Mouse (Mus musculus) heart, postnatal 25 days (tissue): Measurements from ENCODE around the gene Iqsec1. TPM values are rescaled to one million over a fixed set of nuclear protein-coding genes. Genes with fewer than 3 reads are reported as not detected.

Experiments
- DNase-seq: peaks from one replicate; pipeline ENCODE4 v3.0.0; 2022; ENCODE audit warnings: low spot score
- intact Hi-C: fragments of 180-260 bp; cut with DNase I; formaldehyde crosslinking; loops from one replicate; pipeline ENCODE4 v1.15.1; 2025
- total RNA-seq, 2 experiments: library from RNA; stranded (reverse); gene quantifications; 2 replicates each; pipeline ENCODE4 v1.2.3; 2021

Iqsec1 gene
- total RNA-seq, result 100 to 1,000 TPM; 125 to 137 TPM

DNA sequence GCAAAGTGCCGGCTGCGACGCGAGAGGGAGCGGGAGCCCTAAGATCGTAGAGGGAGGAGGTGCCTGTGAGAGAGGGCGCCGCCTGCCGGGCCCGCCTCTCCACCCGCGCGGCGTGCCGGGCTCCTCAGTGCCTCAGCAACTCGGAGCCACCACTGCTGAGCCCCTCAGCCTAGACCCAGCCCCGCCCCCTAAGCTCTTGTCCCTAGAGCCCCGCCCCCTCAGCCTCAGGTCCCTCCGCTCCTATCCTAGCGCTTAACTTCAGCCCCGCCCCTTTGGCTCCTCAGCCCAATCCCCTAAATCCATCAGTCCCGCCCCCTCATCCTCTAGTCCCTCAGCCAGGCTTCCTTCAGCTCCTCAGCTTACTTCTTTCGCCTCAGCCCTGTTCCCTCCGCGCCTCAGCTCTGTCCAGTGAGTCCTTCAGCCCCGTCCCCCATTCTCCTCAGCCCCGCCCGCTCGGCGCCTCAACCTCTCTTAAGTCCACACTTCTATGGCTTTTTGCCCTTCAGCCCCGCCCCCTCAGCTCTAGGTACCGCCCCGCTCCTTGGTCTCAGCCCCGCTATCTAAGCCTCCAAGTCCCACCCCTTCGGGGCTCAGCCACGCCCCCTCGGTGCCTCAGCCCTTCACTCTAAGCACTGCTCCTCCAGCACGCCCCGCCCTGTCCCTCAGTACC is at the start of gene Iqsec1:
Gene Iqsec1 (minus strand): TSS at position 38 of the 670 bp plus-strand sequence.
- intact Hi-C loops, result loop anchor here (5.0 kb wide), 1 partner anchor 166 kb away; no protein-coding TSS in a partner anchor

GRCm38 (mm10) chr6:91028256-91028655 is 39.8 kb upstream of the Iqsec1 start:
- DNase-seq, result no peak

More for the DNA sequence above, at the start of gene Iqsec1:
- DNase-seq, result peak; percentile 36

DNA sequence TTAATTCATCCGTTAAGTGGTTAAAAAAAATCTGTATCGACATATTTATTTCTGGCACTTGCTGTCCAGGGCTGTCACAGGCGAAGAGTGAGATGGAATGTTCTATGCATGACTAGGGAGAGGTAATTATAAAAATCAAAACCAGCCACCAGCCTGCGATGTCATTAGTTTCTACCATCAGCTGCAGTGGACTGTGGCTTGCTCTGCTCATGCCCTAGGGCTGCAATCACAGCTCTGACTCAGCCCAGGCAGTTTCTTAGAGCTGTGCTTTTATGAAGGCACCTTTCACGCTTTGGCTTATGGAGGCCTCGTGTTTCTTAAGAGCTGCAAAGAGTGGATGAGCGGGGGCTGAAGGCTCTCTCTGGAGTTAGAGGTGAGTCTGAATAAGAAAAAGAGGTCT is 32.3 kb upstream of the Iqsec1 start:
- intact Hi-C loops, result no loop called here

More at GRCm38 (mm10) chr6:91028256-91028655, 39.8 kb upstream of the Iqsec1 start:
- intact Hi-C loops, result no loop called here

DNA sequence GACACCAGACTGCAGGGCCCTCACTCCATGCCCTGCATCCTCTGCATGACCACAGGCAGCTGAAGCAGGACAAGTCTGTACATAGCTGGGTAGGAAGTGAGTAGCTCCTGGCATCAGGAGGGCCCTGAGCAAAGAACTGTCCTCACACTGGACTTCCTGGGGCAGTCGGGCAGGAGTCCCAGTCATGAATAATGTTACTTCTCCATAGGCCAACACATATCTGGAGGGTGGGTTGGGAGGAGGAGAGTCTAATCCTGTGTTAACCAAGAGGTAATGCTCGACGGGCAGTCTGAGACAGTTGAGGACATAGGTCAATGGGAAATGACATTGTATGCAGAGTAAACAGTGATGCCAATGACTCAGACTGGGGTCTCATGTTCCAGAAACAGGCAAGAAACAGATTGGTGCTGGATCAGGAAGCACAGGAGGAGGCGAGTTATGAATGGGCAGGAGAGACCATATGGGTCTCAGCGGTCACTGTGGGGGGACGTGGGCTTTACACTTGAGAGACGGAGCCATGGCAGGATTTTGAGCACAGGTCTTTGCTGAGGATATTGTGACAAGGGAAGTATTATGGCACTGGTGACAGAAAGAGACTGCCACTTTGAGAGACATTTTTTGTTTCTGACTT is 28.2 kb upstream of the Iqsec1 start:
- no peak for DNase-seq
- intact Hi-C loops, result no loop called here

More for the DNA sequence above, 32.3 kb upstream of the Iqsec1 start:
- no peak for DNase-seq

DNA sequence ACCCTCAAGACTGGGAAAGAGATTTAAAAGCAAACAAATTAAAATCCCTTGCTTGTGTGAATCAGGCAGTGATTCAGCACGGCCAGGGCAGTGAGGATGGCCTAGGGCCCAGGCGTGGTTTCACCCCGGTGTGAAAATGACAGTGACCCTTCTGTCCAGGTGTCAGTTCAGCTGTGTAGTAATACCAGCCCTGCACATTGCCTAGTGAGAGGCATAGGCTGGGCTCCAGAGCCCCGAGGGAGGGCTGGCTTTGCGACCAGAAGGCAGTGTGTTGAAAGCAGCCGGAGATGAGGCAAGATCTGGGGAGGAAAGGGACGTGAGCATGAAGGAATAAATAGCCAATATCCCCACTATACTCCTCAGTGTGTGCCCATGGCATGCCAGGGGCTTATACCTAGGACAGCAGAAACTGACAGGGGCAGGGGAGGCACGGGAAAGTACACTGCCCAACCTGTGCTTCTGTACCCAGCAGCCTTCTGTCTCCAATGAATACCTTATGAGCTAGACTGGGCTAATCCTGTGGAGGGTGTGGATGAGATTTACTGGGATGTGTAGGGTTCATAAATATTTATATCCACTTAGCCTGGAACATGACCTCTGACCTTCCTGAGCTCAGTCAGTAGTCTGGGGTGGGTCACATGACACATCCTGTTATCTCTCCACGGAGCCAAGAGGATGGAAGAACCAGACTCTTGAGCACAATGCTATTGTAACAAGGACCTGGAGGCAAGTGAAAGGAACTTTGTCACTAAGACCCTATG is 25.9 kb upstream of the Iqsec1 start:
- no peak for DNase-seq
- intact Hi-C loops, result no loop called here

- no peak for DNase-seq
- intact Hi-C loops, result no loop called here
Observed at GRCm38 (mm10) chr6:91012458-91012857, 24.0 kb upstream of the Iqsec1 start.

GRCm38 (mm10) chr6:91011568-91011967 is 23.1 kb upstream of the Iqsec1 start:
- DNase-seq, result no peak
- intact Hi-C loops, result no loop called here

DNA sequence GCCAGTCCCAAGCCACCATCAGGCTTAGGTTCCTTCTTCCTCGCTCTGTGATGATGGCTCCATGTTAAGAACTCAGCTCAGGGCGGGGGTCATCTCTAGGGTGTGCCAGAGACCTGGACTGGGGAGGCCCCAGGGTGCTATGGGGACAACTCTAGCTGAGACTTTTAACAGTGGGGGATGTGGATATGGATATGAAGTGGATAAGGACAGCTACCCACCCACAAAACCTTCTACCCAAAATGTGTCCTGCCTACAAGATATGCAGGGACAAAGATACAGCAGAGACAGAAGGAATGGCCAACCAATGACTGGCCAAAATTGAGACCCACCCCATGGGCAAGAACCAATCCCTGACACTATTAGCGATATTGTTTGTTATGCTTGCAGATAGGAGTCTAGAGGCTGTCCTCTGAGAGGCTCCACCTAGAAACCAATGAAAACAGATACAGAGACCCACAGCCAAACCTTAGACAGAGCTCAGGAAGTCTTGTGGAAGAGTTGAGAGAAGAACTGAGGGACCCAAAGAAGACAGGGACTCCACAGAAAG is 19.9 kb upstream of the Iqsec1 start:
- intact Hi-C loops, result no loop called here
- no peak for DNase-seq

DNA sequence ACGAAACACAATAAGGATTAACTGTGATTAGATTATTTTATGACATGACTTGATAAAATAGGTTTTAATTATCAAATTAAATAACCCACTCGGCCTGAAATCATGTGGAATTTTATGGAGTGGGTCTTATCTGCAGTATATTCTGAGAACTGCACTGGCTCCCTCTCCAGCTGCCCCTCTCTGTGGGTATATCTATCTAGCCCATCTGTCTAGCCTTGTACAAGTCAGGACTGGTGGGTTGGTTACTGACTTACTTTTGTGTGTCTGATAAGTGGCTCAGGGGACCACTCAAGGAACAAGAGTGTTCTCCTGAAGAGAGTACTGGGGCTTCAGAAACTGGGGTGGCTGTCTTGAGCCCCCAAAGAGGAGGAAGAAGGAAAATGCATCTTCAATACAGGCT is 18.7 kb upstream of the Iqsec1 start:
- DNase-seq, result no peak
- intact Hi-C loops, result no loop called here

DNA sequence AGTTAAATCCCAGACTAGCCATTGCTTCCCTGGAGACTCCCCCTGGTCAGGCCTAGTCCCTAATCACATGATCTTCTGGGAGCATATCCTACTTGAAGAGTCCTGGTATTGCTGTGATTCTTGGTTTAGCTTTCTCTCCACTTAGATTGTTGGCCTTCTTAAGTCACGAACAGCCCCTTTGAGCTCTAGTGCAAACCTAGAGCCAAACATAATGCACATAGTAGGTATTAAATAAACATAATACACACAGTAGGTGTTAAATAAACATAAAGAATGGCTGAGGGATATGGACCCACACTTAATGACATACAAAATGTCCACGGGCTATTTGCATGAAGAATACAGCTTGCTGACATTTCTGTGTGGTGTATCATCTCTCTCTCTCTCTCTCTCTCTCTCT is 15.7 kb upstream of the Iqsec1 start:
- no peak for DNase-seq
- intact Hi-C loops, result no loop called here

GRCm38 (mm10) chr6:91003310-91003995 is 15.0 kb upstream of the Iqsec1 start:
- no peak for DNase-seq
- intact Hi-C loops, result no loop called here

DNA sequence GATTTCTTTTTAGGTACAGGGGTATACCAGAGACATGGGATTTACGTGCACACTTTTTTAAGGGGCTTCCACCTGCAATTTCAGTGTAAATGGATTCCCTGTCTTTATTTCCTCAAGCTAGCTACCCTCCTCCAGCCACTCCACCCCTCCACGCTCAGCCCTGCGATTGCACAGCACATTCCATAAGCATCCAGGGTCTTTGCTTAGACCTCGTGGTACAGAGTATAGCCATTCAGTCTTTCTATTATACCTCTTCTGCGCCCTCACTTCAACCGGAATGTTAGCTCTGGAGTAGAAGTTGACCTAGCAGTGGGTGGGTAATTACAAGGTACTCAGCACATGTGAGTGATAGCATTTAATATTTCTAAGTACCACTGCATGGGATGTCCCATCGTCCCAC is 13.1 kb upstream of the Iqsec1 start:
- intact Hi-C loops, result no loop called here
- no peak for DNase-seq

GRCm38 (mm10) chr6:91000819-91001525 is 12.5 kb upstream of the Iqsec1 start:
- intact Hi-C loops, result no loop called here
- no peak for DNase-seq

DNA sequence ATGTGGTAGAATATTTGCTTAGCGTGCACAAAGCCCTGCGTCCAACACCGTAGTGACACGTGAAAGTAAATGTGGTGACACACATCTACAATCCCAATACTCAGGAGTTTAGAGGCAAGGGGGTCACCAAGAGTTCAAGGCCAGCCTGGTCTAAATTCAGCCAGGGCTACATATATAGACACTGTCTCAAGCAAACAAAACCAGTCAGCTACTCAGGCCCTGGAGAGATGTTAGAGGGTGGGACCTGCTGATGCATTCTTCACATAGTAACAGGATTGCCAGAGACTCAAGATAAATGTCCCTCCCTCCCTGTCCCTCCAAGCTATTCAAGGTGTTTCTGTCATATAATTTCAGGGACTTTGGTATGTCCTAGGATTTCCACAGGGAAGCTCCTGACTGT is 10.7 kb upstream of the Iqsec1 start:
- no peak for DNase-seq
- intact Hi-C loops, result no loop called here

DNA sequence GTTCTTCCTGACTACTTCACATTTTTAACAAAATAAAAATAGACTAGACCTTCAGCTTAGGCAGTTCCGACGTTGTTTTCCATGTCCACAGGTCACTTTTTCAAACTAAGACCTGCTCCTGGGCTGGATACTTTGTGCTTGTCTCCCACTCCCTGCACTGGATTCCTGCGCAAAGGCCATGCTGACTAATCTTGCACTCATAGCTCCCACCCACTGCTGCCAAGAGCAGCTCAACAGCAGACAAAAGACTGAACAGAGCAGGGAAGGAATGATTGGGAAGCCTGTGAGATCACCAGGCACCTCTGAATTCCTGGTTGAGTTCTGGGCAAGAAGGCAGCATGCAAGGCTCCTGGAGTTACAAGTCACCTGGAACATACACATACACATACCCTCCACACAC is 8.5 kb upstream of the Iqsec1 start:
- intact Hi-C loops, result no loop called here
- DNase-seq, result no peak

DNA sequence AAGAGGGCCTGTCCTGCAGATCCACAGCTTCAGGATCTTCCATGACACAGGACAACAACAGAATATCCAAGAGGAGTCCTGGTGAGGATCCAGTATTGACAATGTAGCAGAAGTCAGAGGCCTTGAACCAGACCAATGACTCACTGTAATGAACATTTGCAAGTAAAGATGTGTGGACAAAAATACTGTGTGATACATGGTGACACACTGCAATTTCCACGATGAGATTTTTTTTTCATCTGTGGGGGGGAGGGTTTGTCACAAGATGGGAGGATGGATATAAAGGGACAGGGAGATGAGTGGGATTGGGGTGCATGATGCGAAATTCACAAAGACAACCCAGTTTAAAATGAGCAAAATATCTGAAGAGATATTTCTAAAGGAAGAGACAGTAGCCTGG is 7.7 kb upstream of the Iqsec1 start:
- DNase-seq, result no peak
- intact Hi-C loops, result no loop called here

DNA sequence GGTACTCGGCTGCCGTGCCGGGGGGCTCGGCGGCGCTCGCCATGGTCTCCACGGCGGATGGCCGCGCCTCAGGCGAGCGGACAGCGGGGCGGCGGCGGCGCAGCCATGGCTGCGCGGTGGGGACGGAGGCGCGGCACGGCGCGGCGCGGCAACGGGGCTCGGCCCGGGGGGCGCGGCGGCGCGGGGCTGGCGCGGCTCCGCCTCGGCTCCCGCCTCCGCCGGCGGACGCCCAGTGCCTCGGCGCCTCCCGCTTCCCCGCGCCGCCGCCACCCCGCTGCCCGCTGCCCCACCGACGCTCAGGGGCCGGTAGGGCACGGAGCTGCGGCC is 223 bp downstream of the Iqsec1 start:
- intact Hi-C loops, result loop anchor here (5.0 kb wide), 1 partner anchor 166 kb away; no protein-coding TSS in a partner anchor
- DNase-seq, result no peak

DNA sequence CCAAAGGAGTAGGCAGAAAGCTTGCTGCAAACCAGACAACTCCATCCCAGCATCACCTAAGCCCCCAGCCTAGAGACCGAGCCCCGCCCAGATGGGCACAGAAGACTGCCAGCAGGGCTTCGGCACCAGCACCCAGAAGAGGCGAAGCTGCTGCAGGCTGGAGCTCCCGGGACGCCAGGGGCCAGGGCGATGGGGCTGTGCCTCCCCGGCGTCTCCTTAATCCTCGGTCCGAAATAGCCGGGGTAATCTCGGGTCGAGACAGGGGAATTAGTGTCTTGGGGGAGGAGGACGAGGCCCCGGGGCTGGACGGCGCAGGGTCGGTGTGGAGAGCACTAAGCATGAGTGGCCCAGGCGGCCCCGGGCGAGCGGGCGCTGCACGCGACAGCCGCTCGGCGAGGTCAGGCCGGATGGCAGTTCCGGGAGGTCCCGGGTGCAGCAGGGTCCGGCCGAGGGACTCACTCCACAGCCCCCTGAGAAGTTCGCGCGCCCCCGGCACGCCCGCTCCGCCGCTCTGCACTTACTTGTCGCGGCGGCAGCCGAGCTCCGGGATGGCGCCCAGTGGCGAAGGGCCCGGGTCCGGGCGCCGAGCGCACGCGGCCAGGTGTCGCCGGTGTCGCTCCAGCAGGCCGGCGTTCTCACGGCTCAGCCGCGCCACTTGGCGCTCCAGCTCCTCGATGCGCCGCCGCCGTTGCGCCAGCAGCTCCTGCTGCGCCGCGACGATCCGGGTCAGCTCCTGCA is 755 bp downstream of the Iqsec1 start:
- no peak for DNase-seq
- intact Hi-C loops, result loop anchor here (5.0 kb wide), 1 partner anchor 165 kb away; no protein-coding TSS in a partner anchor

DNA sequence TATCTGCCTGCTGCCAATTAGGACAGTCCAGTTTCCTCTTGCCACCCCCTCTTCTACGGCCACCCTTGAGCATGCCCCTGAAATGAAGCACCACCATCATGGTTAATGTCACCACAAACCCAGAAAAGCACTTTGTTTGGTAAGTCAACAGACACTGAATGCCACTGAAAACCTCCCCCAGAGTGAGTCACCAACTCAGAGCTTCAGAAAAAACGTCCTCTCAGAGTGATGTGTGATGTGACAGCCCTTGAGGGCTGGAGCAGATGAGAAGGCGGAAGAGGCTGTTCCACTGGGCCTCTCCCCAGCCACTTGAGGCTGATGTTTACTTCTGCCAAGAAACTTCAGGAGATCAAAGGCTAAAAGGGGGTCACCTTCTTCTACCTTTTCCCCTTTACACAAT is 4.4 kb downstream of the Iqsec1 start:
- DNase-seq, result no peak
- intact Hi-C loops, result no loop called here
